Mouse (Mus musculus) neural tube, embryonic 11.5 days (tissue): ENCODE measurements around the gene Hs1bp3. TPM values are rescaled to one million over a fixed set of nuclear protein-coding genes. Genes with fewer than 3 reads are reported as not detected.

Experiments used
- ATAC-seq: fragments of 200-750 bp; cut with Nextera tagmentation; 2 replicates; pipeline ENCODE4 v1.8.0; 2017; ENCODE audit warnings: moderate number of reproducible peaks, mild to moderate bottlenecking, moderate TSS enrichment, moderate library complexity; ENCODE audit not compliant: insufficient read depth, low FRiP score, low TSS enrichment
- DNase-seq: peaks from one replicate; pipeline ENCODE4 v3.0.0-alpha.2; 2015; ENCODE audit warnings: low spot score
- H3K27ac ChIP-seq: fragments of 300-500 bp; sonication (generic); 2 replicates; pipeline ENCODE4 v1.5.1; 2014; ENCODE audit warnings: low read depth, mild to moderate bottlenecking, low read length
- H3K27me3 ChIP-seq: fragments of 300-500 bp; sonication (generic); 2 replicates; pipeline ENCODE4 v1.6.1; 2014; ENCODE audit warnings: mild to moderate bottlenecking, low read length, mixed read lengths; ENCODE audit not compliant: control insufficient read depth, insufficient read depth
- H3K36me3 ChIP-seq: fragments of 300-500 bp; sonication (generic); 2 replicates; pipeline ENCODE4 v1.6.1; 2014; ENCODE audit warnings: mild to moderate bottlenecking, low read length, moderate library complexity, mixed read lengths; ENCODE audit not compliant: control insufficient read depth, insufficient read depth
- H3K4me1 ChIP-seq: fragments of 300-500 bp; sonication (generic); 2 replicates; pipeline ENCODE4 v1.6.1; 2014; ENCODE audit warnings: low read length, mixed read lengths; ENCODE audit not compliant: control insufficient read depth, insufficient read depth
- H3K4me2 ChIP-seq: fragments of 300-500 bp; sonication (generic); 2 replicates; pipeline ENCODE4 v1.6.1; 2014; ENCODE audit warnings: low read depth, mild to moderate bottlenecking, moderate library complexity
- H3K4me3 ChIP-seq: fragments of 300-500 bp; sonication (generic); 2 replicates; pipeline ENCODE4 v1.5.1; 2014; ENCODE audit warnings: low read depth, low read length
- H3K9ac ChIP-seq: fragments of 300-500 bp; sonication (generic); 2 replicates; pipeline ENCODE4 v1.6.1; 2014; ENCODE audit warnings: mild to moderate bottlenecking, low read length
- H3K9me3 ChIP-seq: fragments of 300-500 bp; sonication (generic); 2 replicates; pipeline ENCODE4 v1.6.1; 2016; ENCODE audit warnings: low read length; ENCODE audit not compliant: control insufficient read depth
- WGBS: fragments of 180-500 bp; shearing (Covaris S2); extraction: QIAGEN DNeasy Blood & Tissue Kit; methylation state at CpG from one replicate; pipeline ENCODE4 v1.1.7; 2014; 5-methylcytosine and 5-hydroxymethylcytosine counted together
- polyA plus RNA-seq: library from polyadenylated mRNA; unstranded; fragments of >200 nt; fragmentation: Nextera tagmentation; extraction: Ambion mirVana; gene quantifications from 2 replicates; pipeline ENCODE4 v1.2.1, GENCODE M21; 2014

The Hs1bp3 gene
- polyA plus RNA-seq, 1 experiment from 2014 or later, result 8.6 TPM

DNA sequence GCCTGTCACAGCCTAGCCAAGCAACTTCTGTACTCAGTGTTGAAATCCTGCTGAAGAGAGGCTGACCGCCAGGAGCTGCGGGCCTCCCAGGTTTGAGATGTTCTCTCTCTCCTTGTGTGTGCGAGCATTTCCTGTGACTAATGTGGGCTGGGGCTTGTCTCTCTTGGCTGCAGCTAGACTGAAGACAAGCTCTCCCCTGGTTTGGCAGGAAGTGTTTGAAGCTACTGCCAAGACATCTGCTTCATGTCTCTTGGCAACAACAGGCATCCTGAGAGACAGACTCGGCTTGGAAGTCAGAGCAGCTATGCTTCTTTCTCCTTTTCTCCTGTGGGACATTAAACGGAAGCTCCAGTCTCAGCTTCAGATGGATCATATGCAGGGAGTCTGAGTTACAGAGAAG is 44.2 kb downstream of the Hs1bp3 start:
- Histone ChIP-seq H3K4me2 (no peak overlapping the region), H3K4me3 (no peak overlapping the region), H3K36me3 (no peaks in the 10 kb centered on the region), H3K27me3 (no peaks in the 10 kb centered on the region), H3K4me1 (no peaks in the 10 kb centered on the region), H3K27ac (no peak overlapping the region), H3K9ac (no peak overlapping the region), H3K9me3 (no peaks in the 10 kb centered on the region)
- ATAC-seq (no peak), DNase-seq (no peak)
- WGBS, result 71% methylated on average over 5 of the region's 5 CpGs

DNA sequence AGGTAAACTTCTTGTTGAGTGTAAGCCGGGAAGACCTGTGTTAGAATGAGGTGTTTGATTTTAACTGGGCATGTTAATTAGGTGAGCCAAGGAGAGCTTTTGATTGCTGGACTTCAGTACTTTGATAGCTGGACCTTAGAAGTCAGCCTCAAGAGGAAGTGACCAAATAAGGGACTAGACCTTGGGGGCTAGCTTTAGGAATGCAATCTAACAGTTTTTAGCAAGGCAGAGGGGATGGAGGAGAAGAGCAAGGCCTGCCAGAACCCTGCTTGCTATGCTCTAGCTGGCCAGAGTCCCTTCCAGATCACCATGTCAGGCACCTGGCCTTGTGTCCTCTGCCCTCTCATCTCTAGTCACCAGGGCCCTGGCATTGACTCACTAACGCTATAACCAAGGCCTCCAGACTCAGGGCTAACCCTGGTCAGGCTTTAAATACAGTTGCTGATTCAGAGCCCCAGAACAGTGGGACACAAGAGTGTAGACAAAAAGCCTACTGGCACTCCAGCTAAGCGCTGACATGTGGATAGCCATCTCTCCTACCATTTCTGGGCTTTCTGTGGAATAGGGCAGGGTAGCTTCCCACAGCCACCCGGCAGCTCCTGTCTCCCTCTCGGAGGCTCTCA is 45.2 kb downstream of the Hs1bp3 start:
- no peak for DNase-seq
- H3K9me3 ChIP-seq, result no peaks in the 10 kb centered on the region
- ATAC-seq, result no peak
- no peak overlapping the region for H3K27ac ChIP-seq
- no peak overlapping the region for H3K4me2 ChIP-seq
- 0 out of 2 replicates have a peak, but pooled peaks cover under 1% of the 10 kb centered on the region for H3K4me1 ChIP-seq
- no peaks in the 10 kb centered on the region for H3K27me3 ChIP-seq
- no peak overlapping the region for H3K4me3 ChIP-seq
- H3K36me3 ChIP-seq, result no peaks in the 10 kb centered on the region
- H3K9ac ChIP-seq, result no peak overlapping the region
- 74% methylated on average over 5 of the region's 5 CpGs for WGBS

DNA sequence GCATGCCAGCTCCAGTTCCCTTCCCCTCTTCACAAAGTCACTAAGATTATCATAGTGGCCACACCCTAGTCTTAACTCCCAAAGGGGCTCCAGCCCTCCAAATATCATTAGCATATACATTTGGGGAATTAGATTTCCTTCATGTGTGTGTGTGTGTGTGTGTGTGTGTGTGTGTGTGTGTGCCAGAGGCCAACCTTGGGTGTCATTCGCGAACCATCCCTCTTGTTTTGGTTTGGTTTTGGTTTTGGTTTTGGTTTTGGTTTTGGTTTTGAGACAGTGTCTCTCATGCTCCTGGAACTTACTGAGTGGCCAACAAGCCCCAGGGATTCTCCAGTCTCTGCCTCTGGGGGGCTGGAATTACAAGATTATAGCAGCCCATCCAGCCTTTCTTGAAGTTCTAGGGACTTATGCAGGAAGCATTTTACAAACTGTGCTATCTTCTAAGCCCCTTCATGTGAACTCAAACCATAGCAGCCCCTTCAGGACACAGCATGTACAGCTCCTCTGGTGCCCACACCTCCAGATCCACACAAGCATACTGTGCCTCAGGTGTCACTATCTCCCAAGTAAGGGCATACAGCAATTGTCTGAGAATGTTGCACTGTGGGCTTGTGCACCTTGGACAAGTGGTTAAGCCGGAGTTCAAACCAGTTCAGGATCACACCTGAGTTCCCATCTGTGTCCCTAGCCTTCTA is 46.3 kb downstream of the Hs1bp3 start:
- no peak overlapping the region for H3K27ac ChIP-seq
- ATAC-seq, result no peak
- no peak overlapping the region for H3K9ac ChIP-seq
- H3K36me3 ChIP-seq, result no peaks in the 10 kb centered on the region
- WGBS, result 85% methylated on average over 3 of the region's 3 CpGs
- no peaks in the 10 kb centered on the region for H3K27me3 ChIP-seq
- no peak for DNase-seq
- H3K9me3 ChIP-seq, result no peaks in the 10 kb centered on the region
- H3K4me3 ChIP-seq, result no peak overlapping the region
- no peak overlapping the region for H3K4me2 ChIP-seq
- H3K4me1 ChIP-seq, result peaks cover 10% of the 10 kb centered on the region; the same call in 1 of the 2 replicates

DNA sequence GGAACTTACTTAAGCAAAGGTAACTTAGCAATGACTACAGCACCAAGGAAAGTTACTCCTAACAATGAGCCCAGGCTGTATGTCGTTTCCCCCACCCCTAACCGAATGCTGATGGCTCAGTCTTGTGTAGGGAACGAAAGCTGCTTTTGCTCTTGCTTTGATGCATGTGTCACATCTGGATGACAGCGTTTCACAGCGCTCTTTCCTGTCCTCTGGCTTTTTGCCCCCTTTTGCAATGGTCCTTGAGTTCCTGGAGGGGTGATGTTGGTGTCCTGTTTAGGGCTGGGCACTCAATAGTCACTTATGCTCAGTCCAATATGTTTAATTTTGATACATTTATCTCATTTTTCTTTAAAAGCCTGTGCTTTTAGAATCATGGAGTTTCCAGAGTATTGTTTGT is 48.6 kb downstream of the Hs1bp3 start:
- H3K36me3 ChIP-seq, result no peaks in the 10 kb centered on the region
- no peak overlapping the region for H3K4me3 ChIP-seq
- 63% methylated on average over 5 of the region's 5 CpGs for WGBS
- no peak overlapping the region for H3K4me2 ChIP-seq
- peaks cover 13% of the 10 kb centered on the region; the same call in 1 of the 2 replicates for H3K4me1 ChIP-seq
- DNase-seq (no peak), ATAC-seq (no peak)
- no peak overlapping the region for H3K27ac ChIP-seq
- no peaks in the 10 kb centered on the region for H3K27me3 ChIP-seq
- H3K9me3 ChIP-seq, result no peaks in the 10 kb centered on the region
- H3K9ac ChIP-seq, result no peak overlapping the region

DNA sequence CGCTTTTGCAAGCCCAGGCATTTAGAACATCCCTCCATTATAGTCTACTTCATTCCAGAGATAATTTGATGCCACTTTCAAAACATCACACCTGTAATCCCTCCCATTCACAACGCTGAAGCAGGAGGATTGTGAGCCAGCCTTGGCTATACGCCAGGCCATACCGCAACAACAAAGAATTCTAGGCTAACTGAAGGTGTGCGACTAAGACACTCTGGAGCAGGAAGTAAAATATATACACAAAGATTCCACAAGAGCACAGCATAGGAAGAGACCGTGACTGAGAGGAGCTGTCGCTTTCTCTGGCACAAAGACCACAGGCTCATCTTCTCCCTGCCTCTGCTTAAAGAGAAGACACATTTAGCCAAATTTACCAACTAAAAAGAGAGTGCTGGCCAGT is 49.2 kb downstream of the Hs1bp3 start:
- WGBS, result 88% methylated on average over 7 of the region's 7 CpGs

DNA sequence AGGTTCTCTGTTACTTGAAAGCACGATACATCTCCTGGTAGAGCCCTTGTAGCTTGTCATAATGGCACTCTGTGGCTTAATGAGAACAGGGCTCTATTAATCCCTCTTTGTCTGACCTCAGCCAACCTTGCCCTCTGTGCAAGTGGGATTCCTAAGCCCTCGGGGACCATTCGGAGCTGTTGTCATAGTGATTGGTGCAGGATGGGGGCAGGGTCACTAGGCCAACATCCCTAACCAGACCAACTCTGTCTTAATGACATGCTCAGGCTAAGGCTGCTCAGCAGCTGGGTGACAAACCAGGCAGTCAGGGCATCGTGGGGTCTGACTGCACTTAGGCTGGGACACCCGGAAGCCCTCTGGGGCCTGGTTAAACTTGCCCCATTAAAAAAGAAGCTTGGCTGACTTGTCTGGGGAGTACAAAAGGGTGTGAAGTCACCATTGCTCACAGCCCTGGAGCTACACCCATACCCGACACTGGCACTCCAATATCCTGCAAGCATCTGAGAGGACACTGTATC is 51.1 kb downstream of the Hs1bp3 start:
- 9% methylated on average over 6 of the region's 6 CpGs for WGBS
- Histone ChIP-seq H3K9me3 (no peaks in the 10 kb centered on the region), H3K9ac (no peak overlapping the region), H3K27me3 (no peaks in the 10 kb centered on the region), H3K4me3 (no peak overlapping the region), H3K27ac (peak overlapping the region; percentile 34; the same call in 1 of the 2 replicates), H3K4me2 (no peak overlapping the region), H3K36me3 (no peaks in the 10 kb centered on the region), H3K4me1 (peaks cover 13% of the 10 kb centered on the region; the same call in 1 of the 2 replicates)
- ATAC-seq, result peak; percentile 92
- DNase-seq, result peak; percentile 79

More for the DNA sequence above, 49.2 kb downstream of the Hs1bp3 start:
- Histone ChIP-seq H3K9ac (no peak overlapping the region), H3K27ac (no peak overlapping the region), H3K4me1 (peaks cover 13% of the 10 kb centered on the region; the same call in 1 of the 2 replicates), H3K4me2 (no peak overlapping the region), H3K27me3 (no peaks in the 10 kb centered on the region), H3K4me3 (no peak overlapping the region), H3K9me3 (no peaks in the 10 kb centered on the region), H3K36me3 (no peaks in the 10 kb centered on the region)
- ATAC-seq (no peak), DNase-seq (peak; percentile 5)

DNA sequence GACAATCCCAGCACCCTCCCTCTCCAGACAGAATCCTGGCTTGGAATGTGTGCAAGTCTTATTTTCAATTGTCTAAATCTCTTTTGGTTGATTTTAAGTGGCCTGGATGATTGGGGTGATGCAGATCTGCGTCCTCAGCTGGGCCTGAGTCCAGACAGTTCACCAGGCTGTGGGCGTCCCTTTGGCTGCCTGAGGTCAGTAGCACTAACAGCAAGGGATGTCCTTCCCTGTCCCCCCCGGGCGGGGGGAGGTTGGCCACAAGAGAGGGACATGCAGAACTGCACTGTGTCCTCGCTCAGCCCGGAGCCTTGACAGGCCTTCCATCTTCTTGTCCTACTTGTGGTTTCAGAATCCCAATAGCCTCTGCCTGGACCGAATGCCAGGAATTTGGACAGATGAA is 52.1 kb downstream of the Hs1bp3 start:
- no peak overlapping the region for H3K9ac ChIP-seq

DNA sequence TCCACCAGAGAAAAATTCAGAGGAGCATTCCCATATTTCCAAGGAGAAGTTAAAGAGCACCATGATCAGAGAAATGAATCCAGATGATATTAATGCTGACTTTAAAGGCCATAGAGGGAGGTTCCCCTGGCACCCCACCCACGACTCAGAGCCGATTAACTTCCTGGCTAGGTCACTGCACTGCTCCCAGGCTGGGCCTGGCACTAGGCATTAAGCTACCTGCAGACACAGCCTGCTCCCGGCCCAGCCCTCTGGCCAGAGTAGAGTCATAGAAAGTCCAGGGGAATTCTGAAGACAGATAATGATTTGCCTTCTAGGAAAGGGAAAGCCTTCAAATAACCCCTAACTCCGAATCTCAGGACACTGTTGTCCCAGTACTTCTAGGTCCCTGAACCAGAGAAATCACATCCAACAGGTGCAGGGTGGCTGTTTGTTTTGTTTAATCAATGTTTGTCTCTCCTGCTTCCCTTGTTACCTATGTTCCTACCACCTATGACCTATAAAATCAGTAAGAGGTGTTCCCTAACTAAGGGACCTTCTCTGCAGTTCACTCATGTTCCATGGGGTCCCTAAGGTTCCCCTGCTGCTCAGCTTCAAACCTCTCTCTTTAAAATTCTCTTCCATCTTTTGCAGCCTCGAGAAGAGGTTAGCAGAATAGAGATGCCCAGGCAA is 52.8 kb downstream of the Hs1bp3 start:
- H3K9ac ChIP-seq, result no peak overlapping the region
- peaks cover 13% of the 10 kb centered on the region; the same call in 1 of the 2 replicates for H3K4me1 ChIP-seq
- H3K36me3 ChIP-seq, result no peaks in the 10 kb centered on the region
- 83% methylated on average over 5 of the region's 5 CpGs for WGBS
- peak; percentile 5 for DNase-seq
- no peak for ATAC-seq
- H3K9me3 ChIP-seq, result no peaks in the 10 kb centered on the region
- H3K4me3 ChIP-seq, result no peak overlapping the region
- no peak overlapping the region for H3K4me2 ChIP-seq
- H3K27me3 ChIP-seq, result no peaks in the 10 kb centered on the region
- H3K27ac ChIP-seq, result no peak overlapping the region

More for the DNA sequence above, 52.1 kb downstream of the Hs1bp3 start:
- Histone ChIP-seq H3K27ac (no peak overlapping the region), H3K4me2 (no peak overlapping the region), H3K27me3 (no peaks in the 10 kb centered on the region), H3K9me3 (no peaks in the 10 kb centered on the region), H3K4me3 (no peak overlapping the region), H3K36me3 (no peaks in the 10 kb centered on the region), H3K4me1 (peaks cover 13% of the 10 kb centered on the region; the same call in 1 of the 2 replicates)
- 59% methylated on average over 7 of the region's 7 CpGs for WGBS
- DNase-seq (peak; percentile 26), ATAC-seq (no peak)
